Mouse (Mus musculus) heart, embryonic 11.5 days (tissue): ENCODE data around the gene Cabp7. TPM values are rescaled to one million over a fixed set of nuclear protein-coding genes. Genes with fewer than 3 reads are reported as not detected.

ENCODE experiments used
- ATAC-seq: fragments of 200-750 bp; cut with Nextera tagmentation; replicated peaks from 2 replicates; pipeline ENCODE4 v1.8.0; 2017; ENCODE audit warnings: moderate library complexity; ENCODE audit not compliant: insufficient number of reproducible peaks, low FRiP score, low TSS enrichment
- H3K27ac ChIP-seq: fragments of 300-500 bp; sonication (generic); 2 replicates; pipeline ENCODE4 v1.5.1; 2014; ENCODE audit warnings: mild to moderate bottlenecking, low read depth, low read length
- H3K27me3 ChIP-seq: fragments of 300-500 bp; sonication (generic); 2 replicates; pipeline ENCODE4 v1.6.1; 2014; ENCODE audit warnings: mild to moderate bottlenecking, low read length, mixed read lengths; ENCODE audit not compliant: control insufficient read depth, insufficient read depth
- H3K36me3 ChIP-seq: fragments of 300-500 bp; sonication (generic); 2 replicates; pipeline ENCODE4 v1.6.1; 2014; ENCODE audit warnings: mild to moderate bottlenecking, low read length, moderate library complexity, mixed read lengths; ENCODE audit not compliant: control insufficient read depth, insufficient read depth
- H3K4me1 ChIP-seq: fragments of 300-500 bp; sonication (generic); 2 replicates; pipeline ENCODE4 v1.6.1; 2014; ENCODE audit warnings: low read length; ENCODE audit not compliant: control insufficient read depth, insufficient read depth
- H3K4me2 ChIP-seq: fragments of 300-500 bp; sonication (generic); 2 replicates; pipeline ENCODE4 v1.6.1; 2014; ENCODE audit warnings: mild to moderate bottlenecking, moderate library complexity
- H3K4me3 ChIP-seq: fragments of 300-500 bp; sonication (generic); 2 replicates; pipeline ENCODE4 v1.5.1; 2014; ENCODE audit warnings: low read depth, low read length
- H3K9ac ChIP-seq: fragments of 300-500 bp; sonication (generic); 2 replicates; pipeline ENCODE4 v1.6.1; 2014; ENCODE audit warnings: mild to moderate bottlenecking, low read depth, low read length, moderate library complexity
- H3K9me3 ChIP-seq: fragments of 300-500 bp; sonication (generic); replicated peaks from 2 replicates; pipeline ENCODE4 v1.6.1; 2016; ENCODE audit warnings: low read length; ENCODE audit not compliant: control insufficient read depth
- WGBS: fragments of 180-500 bp; shearing (Covaris S2); extraction: QIAGEN DNeasy Blood & Tissue Kit; methylation state at CpG from one replicate; pipeline ENCODE4 v1.1.7; 2014; ENCODE audit not compliant: insufficient replicate concordance; 5-methylcytosine and 5-hydroxymethylcytosine counted together
- polyA plus RNA-seq: library from polyadenylated mRNA; unstranded; fragments of >200 nt; fragmentation: Nextera tagmentation; extraction: Ambion mirVana; gene quantifications from 2 replicates; pipeline ENCODE4 v1.2.1, GENCODE M21; 2014

Cabp7 gene
- polyA plus RNA-seq, 1 experiment from 2014 or later = 0.10 TPM

DNA sequence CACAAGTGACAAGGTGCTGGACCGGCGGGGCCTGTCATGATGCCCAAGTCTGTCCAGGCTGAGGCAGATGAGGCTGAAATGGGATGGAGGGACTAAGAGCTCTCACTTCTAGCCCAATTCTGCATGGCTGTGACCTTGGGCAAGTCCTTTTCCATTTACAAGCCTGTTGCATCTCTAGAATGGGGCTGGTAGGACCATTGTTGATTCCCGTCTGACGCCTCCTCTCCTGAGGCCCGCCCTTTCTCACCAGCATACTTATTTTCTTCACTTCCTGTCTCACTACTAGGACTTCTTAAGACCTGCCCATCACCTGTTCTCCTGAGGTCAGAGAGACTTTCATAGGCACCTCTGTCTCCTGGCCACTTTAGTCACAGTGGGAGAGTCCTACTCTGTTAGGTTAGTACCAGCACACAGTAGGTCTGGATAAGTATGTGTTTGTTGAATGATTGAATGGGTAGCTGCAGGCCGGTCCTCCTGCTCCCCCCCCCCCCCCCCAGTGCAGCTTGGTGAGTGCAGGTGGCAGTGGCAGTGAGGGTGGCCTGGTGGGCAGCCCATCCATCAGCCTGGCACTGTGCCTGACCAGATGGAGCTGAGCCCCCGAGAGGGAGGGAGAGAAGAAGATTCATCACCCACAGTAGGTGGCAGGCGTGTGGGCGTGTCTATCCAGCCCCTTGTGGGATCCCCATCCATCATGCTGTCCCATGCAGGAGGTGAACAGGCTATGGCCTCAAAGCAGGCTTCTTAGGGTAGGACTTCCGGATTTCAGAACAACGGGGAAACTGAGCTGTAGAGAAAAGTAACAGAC lies 10.6 kb upstream of the Cabp7 start:
- Histone ChIP-seq H3K27me3 (peaks cover 20% of the 10 kb centered on the region), H3K4me3 (no peak overlapping the region), H3K4me1 (0 out of 2 replicates have a peak, but pooled peaks cover 2% of the 10 kb centered on the region), H3K27ac (no peak overlapping the region), H3K9ac (no peak overlapping the region), H3K36me3 (no peaks in the 10 kb centered on the region), H3K4me2 (no peak overlapping the region), H3K9me3 (peaks cover 3% of the 10 kb centered on the region; the same call in 1 of the 2 replicates)
- no peak for ATAC-seq
- 45% methylated on average over 11 of the region's 11 CpGs for WGBS

DNA sequence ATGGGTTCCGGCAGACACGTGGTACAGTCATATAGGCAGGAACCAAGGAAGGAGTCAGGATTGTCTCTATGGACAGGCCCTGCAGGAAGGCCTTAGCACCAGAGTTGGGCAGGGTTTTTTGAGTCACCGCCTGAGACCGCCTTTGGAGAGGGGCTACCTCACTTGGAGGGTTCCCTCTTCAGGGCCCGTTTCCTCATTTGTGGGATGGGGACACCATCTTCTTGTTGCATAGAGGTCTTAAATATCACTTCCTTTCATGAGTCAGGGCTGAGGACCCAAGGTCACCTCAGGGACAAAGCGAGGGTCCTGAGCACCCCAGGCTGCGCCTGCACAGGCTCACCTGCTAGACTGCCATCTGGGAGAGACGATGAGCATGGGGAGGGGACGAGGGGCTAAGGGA lies 9.9 kb upstream of the Cabp7 start:
- no peak overlapping the region for H3K4me2 ChIP-seq
- H3K9me3 ChIP-seq = peaks cover 3% of the 10 kb centered on the region; the same call in 1 of the 2 replicates
- peaks cover 19% of the 10 kb centered on the region for H3K27me3 ChIP-seq
- 70% methylated on average over 9 of the region's 9 CpGs for WGBS
- H3K4me3 ChIP-seq = no peak overlapping the region
- H3K9ac ChIP-seq = no peak overlapping the region
- no peak for ATAC-seq
- H3K36me3 ChIP-seq = no peaks in the 10 kb centered on the region
- H3K27ac ChIP-seq = no peak overlapping the region
- 0 out of 2 replicates have a peak, but pooled peaks cover 2% of the 10 kb centered on the region for H3K4me1 ChIP-seq

DNA sequence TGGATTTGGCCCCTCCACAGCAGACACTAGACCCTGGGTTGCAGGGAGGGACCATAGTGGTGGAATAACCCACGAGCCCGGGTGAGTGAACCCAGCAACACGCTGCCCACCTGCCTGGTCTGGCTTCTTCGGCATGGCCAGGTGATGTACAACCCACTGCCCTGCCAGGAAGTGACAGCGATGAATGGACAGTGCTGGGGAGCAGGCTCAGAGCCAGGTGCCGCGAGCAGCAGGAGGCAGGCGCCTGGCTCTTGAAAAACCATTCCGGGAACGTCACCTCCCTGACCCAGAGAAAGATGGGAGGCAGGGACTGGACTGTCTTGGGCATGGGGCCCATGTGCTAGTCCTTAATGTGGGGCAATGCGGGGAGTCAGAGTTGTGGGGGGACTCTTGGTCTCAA lies 8.3 kb upstream of the Cabp7 start:
- Histone ChIP-seq H3K36me3 (no peaks in the 10 kb centered on the region), H3K4me1 (no peaks in the 10 kb centered on the region), H3K4me3 (no peak overlapping the region), H3K9me3 (peaks cover 3% of the 10 kb centered on the region; the same call in 1 of the 2 replicates), H3K27me3 (peaks cover 19% of the 10 kb centered on the region), H3K27ac (no peak overlapping the region), H3K9ac (no peak overlapping the region), H3K4me2 (no peak overlapping the region)
- 72% methylated on average over 11 of the region's 11 CpGs for WGBS
- no peak for ATAC-seq

DNA sequence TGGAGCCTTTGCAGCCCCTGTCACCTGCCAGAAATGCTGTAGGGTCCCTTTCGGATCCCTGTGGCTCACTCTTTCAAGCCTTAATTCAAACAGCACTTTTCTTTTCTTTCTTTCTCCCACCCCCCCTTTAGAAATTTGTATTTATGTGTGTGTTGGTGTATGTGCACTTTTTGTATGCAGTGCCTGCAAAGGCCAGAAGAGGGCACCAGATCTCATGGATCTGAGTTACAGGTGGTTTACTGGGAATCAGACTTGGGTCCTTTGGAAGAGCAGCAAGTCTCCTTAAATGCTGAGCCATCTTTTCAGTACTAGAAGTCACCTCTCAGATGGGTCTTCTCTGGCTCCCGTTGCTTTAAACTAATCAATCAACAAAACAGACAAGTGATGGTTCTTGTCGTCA lies 7.5 kb upstream of the Cabp7 start:
- Histone ChIP-seq H3K27ac (no peak overlapping the region), H3K4me2 (no peak overlapping the region), H3K4me3 (no peak overlapping the region), H3K4me1 (no peaks in the 10 kb centered on the region), H3K27me3 (peaks cover 28% of the 10 kb centered on the region), H3K36me3 (no peaks in the 10 kb centered on the region), H3K9me3 (peaks cover 3% of the 10 kb centered on the region; the same call in 1 of the 2 replicates), H3K9ac (no peak overlapping the region)
- ATAC-seq = no peak
- 84% methylated on average over 3 of the region's 3 CpGs for WGBS

DNA sequence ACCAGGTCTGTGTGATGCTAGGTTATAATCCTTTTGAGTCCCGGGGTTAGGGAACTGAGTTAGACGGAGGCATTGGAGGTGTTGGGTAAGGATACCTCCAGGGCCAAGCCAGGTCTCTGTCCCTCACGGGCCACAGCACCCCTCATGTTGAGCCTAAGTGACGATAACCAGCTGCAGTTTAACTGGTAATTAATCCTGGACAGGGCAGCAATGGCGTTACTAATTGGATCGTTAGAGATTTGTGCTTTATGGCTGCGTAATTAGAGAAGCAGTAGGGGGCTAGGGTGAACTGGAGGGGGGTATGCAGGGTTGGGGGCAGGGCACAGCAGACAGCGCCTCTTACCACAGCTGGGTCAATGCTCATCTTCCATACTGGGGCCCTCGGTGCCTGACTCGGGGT lies 6.3 kb upstream of the Cabp7 start:
- no peak for ATAC-seq
- Histone ChIP-seq H3K4me3 (no peak overlapping the region), H3K9me3 (peaks cover 3% of the 10 kb centered on the region; the same call in 1 of the 2 replicates), H3K27ac (no peak overlapping the region), H3K4me2 (no peak overlapping the region), H3K9ac (no peak overlapping the region), H3K4me1 (no peaks in the 10 kb centered on the region), H3K27me3 (peaks cover 40% of the 10 kb centered on the region), H3K36me3 (no peaks in the 10 kb centered on the region)
- WGBS = 45% methylated on average over 10 of the region's 10 CpGs

DNA sequence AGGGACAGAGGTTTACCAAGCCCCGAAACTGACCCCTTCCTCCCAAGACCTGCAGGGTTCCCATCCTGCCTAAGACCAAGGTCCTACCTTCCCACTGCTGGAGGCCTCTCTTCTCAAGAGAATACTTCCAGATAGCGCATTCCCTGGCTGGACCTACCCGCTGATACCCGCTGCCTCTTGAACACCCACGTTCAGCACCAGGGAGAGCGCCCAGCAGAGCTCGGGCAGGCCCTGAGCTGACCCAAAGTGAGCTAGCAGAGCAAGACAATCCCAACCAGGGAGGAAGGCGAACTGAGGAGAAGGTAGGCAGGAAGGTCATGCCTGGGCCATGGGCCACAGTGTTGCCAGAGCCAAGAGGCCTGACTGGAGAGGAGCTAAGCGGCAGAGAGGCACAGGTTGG lies 3.7 kb upstream of the Cabp7 start:
- ATAC-seq = no peak
- Histone ChIP-seq H3K27me3 (peaks cover 65% of the 10 kb centered on the region), H3K36me3 (no peaks in the 10 kb centered on the region), H3K9me3 (peaks cover 3% of the 10 kb centered on the region; the same call in 1 of the 2 replicates), H3K9ac (no peak overlapping the region), H3K4me2 (no peak overlapping the region), H3K4me1 (peaks cover 11% of the 10 kb centered on the region), H3K4me3 (no peak overlapping the region), H3K27ac (no peak overlapping the region)
- 3% methylated on average over 9 of the region's 9 CpGs for WGBS

DNA sequence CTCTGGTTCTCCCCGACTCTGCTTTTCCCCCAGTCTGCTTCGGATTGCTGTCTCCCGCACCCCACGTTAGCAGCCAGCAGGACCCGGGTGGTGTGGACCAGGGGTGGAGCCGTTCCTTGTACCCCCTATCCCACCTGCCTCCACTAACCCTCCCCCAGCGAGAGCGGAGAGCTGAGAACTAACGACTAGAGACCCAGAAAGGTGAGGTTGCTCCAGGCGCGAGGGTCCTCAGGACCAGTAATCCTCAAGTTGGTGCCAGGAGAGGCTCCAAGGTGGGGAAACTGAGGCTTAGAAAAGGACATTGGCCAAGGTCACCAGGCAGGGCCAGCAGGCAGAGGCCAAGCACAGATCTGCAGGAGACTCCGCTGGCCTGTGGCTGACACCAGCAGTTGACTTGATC lies 707 bp upstream of the Cabp7 start:
- Histone ChIP-seq H3K36me3 (no peaks in the 10 kb centered on the region), H3K4me2 (peak overlapping the region; percentile 94), H3K9me3 (no peaks in the 10 kb centered on the region), H3K4me1 (peaks cover 11% of the 10 kb centered on the region), H3K9ac (no peak overlapping the region), H3K4me3 (peak overlapping the region; percentile 57), H3K27ac (no peak overlapping the region), H3K27me3 (peaks cover 91% of the 10 kb centered on the region)
- 2% methylated on average over 11 of the region's 12 CpGs for WGBS
- no peak for ATAC-seq

DNA sequence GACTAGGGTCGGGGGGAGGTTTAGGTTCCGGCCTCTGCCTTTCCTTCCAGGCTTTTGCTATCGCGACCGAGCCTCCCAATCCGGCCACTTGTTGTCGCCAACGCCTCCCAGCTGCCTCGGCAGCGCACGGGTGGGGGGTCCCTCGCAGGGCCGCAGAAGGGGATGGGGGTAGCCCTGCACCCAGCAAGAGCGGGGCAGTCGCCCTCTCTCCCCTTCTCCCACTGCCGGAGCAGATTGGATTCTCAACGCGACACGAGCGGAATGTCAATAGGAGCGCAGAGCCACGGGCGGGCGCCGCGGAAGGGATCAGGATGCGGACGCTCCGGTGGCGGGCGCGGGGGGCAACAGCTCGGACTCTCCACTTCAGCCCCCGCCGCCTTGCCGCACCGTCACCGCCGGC lies 609 bp downstream of the Cabp7 start:
- no peak for ATAC-seq
- no peaks in the 10 kb centered on the region for H3K9me3 ChIP-seq
- H3K4me1 ChIP-seq = peaks cover 11% of the 10 kb centered on the region
- no peaks in the 10 kb centered on the region for H3K36me3 ChIP-seq
- peaks cover 91% of the 10 kb centered on the region for H3K27me3 ChIP-seq
- under 1% methylated on average over 38 of the region's 39 CpGs for WGBS
- peak overlapping the region; percentile 94 for H3K4me2 ChIP-seq
- H3K4me3 ChIP-seq = peak overlapping the region; percentile 57
- H3K27ac ChIP-seq = no peak overlapping the region
- H3K9ac ChIP-seq = no peak overlapping the region

DNA sequence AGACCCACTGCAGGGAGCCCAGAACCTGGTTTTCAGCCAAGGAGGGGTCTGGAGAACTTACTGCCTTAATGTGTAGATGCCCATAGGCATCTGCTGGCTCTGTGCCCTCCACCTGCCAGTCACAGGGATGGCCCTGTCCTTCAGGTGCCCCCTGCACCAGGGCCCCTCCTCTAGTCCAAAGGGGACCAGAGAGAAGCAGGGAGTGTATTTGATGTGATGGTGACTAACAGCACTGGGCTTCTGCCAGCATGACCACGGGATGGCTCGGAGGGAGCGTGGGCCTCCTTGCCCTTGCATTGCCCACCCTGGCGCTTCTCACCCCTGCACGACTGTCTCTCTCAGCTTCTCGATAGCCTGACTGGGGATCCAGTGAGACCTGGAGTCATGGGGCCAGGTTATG lies 1.9 kb downstream of the Cabp7 start:
- ATAC-seq = no peak
- Histone ChIP-seq H3K36me3 (no peaks in the 10 kb centered on the region), H3K4me1 (peaks cover 11% of the 10 kb centered on the region), H3K9ac (no peak overlapping the region), H3K4me2 (no peak overlapping the region), H3K27me3 (peaks cover 84% of the 10 kb centered on the region), H3K9me3 (no peaks in the 10 kb centered on the region), H3K27ac (no peak overlapping the region), H3K4me3 (no peak overlapping the region)
- 65% methylated on average over 6 of the region's 6 CpGs for WGBS
